Mouse (Mus musculus): ENCODE data around the gene Zfp36l1. TPM values are rescaled to one million over a fixed set of nuclear protein-coding genes. Genes with fewer than 3 reads are reported as not detected.

Zfp36l1 gene
- total RNA-seq, 2 experiments from 2014 or later, result 9.2 to 52.0 TPM

DNA sequence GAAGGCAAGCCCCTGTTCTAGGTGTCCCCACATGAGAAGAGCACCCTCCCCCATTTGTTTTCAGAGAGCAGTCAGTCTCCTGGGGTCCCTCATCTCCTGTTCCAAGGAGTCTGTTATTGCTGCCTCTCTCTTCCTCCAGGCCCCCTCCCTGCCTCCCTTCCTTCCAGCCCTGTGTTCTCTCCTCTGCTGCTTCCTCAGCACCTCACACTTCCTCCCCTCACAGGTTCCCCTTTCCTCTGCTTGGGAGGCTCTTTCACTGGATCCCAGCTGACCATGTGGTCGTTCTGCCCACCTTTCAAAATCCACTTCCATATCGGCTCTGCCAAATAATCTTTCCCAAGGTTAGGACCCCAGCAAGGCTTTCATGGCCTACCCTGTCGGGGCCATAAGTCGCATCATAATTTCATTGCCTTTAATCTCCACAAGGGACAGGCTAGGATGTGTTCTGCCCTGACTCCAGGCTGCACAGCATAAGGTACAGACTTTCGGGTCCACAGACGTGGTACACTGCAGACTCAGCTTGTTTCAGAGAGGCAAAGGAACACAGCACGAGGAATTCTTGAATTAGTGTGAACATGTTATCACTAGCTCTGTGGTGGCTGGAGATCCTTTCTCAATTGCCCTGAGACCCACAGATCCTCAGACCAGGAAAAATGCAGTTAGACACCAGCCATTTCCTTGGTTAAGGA, 29.5 kb downstream of the Zfp36l1 start:
- peak; percentile 23 for ATAC-seq (replicated peaks; ENCODE audit: low FRiP score, poor library complexity, severe bottlenecking)

DNA sequence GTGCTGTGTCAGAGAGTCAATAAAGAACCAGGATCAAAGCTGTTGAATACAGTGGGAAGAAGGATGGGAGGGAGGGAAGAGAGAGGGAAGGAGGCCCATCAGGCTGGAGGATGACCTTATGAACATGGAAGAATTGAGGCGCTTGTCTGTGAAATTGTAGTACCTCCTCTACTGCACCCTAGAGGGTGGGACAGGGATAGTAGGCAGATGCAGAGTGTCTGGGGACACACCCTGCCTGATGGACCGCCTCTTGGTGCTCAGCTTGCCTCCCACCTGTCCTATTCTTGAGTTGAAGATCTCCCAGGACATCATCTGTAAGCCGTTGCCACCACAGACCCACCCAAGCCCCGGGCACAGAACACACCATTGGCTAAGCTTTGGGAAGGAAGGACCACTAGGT, 30.1 kb downstream of the Zfp36l1 start:
- ATAC-seq (replicated peaks; ENCODE audit: low FRiP score, poor library complexity, severe bottlenecking), result peak; percentile 80

DNA sequence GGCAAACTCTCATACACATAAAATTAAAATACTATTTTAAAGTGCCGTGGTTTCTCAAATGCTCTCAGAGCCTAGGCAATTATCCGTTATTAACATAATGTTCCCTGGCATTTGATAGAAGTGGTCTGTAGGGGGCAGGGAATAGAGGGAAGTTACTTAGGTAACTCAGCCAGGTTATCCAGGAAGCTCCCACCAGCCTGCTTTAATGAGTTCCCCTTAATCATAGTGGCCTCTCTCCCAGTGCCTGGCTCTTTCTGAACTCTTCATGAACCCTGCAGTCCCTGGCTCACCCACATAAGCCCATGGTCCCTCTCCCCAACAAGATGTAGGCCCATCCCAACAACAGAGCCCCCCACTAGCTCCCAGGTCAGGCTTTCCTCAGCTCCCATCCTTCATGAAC, 31.4 kb downstream of the Zfp36l1 start:
- no peak for ATAC-seq (replicated peaks; ENCODE audit: low FRiP score, poor library complexity, severe bottlenecking)

DNA sequence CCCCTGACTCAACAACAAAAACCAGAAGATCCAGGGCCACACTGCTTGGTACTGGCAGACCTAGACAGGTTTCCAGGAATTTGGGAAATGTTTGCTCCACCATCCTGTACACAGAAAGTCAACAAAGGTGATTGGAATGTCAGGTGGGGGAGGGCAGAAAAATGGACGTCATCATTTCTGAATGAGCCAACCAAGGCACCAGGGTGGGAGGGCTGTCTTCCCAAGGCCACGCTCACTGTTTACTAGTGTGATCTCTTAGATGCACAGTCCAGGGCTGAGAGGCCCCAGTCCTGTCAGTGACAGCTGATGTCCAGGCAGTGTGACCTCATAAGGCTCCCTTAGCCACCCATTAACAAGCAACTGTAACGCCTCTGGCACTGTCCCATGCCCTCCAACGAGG, 32.9 kb downstream of the Zfp36l1 start:
- ATAC-seq (replicated peaks; ENCODE audit: low FRiP score, poor library complexity, severe bottlenecking), result no peak

DNA sequence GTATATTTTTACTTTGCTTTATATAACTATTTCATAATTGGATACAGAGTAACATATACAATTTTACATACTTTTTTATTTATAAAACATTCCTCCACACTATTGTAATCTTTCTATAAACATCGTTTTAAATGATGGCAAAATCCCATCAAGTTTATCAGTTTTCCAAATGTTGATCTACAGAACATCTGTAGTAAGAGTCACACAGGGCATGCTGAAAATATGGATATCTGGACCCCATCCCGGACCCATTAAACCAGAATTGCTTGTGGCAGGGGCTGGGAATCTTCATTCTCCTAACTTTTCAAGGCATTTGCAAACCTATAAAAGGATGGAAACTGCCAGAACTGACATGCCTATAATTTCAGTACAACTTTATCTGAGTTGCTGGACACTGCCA, 38.5 kb downstream of the Zfp36l1 start:
- no peak for ATAC-seq (replicated peaks; ENCODE audit: low FRiP score, poor library complexity, severe bottlenecking)

DNA sequence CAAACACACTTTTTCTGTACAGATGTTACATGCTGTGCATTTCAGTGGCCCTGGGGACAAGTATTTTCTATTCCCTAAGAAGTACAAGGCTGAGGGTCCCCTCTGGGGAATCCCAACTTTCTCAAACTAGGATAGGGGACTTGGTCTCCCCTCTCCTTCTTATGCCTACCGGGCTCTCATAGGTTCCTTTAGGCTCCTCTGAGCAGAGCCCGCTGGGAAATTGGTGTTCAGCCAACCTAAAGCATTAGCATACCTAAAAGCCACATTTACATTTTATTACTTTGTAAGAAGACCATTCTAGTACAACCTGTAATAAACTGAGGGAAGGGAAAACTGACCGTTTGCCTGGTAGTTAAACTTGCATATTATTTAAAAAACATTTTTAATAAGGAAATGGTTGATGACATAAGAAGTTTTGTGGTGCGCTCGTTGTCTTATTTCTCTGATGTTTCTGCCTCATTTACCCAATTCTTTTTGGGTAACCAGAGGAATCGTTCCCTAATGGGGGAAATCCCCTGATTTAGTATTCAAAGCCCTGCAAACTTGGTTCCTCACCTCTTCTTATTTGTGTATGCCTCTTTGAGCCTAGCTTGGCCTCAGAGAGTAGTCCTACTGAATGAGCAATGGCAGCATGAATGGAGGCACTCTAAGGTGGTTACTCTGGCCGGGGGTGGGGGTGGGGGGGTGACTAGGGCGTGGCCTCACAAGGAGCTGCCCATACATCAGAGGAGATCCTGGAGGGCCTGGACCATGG, 42.1 kb downstream of the Zfp36l1 start:
- ATAC-seq (replicated peaks; ENCODE audit: low FRiP score, poor library complexity, severe bottlenecking), result no peak

DNA sequence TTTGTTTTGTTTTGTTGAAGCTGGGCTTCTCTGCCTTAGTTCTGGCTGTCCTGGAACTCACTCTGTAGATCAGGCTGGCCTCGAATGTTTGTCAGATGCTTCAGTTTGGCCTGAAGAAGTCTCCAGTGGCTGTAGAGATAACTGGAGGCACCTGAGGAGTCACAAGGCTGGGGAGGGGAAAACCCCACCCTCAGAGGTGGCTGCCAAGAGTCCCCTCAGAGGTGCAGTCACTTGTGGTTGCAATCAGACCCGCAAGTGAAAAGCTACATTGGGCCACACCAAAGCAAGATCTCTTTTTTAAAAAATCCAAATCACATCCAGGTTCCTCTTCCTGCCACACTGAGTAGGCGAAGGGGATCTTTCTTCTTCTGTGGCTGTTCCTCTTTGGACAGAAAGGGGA, 43.8 kb downstream of the Zfp36l1 start:
- ATAC-seq (replicated peaks; ENCODE audit: low FRiP score, poor library complexity, severe bottlenecking), result no peak

DNA sequence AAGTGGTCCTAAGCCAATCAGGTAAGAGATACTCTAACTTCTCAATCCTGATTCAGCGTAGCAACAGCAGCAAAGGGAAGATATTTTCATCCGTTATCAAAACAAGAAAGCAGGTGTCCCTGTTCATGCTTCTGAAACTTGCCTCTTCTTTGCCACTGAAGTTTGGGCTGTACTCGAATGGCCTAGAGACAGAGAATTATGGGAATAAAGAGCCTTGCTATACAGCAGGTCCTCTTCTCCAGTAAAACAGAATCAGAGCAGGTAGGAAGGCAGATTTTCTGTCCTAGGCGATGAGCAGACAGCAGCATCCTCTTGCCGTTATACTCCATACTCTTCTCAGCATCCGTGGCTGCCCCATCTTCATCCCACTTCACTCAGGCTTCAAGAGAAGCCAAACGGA, 44.8 kb downstream of the Zfp36l1 start:
- ATAC-seq (replicated peaks; ENCODE audit: low FRiP score, poor library complexity, severe bottlenecking), result no peak

DNA sequence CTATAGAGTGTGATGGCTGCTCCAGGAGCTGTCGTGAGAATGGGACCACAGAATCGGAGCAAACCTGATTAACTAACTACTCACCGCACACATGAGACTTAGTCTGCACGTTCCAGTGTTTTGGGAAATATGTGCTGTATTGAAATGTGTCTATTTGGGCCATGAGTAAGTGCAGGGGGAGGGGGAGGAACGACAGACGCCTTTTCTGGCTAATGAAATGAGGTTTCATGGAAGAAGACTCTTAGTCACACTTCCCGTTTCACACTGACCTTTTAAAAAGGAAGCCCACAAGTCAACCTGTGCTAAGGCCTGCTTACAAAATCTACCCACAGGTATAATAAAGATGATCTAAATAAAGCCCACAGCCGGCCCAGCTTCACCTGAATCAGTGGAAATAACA, 47.8 kb downstream of the Zfp36l1 start:
- no peak for ATAC-seq (replicated peaks; ENCODE audit: low FRiP score, poor library complexity, severe bottlenecking)

DNA sequence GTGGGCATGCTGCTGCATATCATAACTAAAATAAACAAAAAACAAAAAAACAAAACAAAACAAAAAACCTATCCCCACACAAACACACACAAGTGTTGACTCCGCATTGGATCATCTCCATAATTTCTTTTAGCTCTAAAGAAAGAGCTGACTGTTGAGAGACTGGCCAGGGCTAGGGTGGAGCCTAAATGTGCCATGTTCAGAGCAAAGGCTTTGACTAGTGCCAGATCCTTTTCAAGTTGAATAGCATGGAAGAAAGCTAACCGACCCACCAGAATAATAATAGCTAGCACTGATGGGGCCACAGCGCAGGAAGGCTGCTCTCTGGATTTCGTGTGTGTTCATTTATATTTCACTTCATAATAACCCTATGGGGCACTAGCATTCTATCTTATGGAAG, 48.5 kb downstream of the Zfp36l1 start:
- ATAC-seq (replicated peaks; ENCODE audit: low FRiP score, poor library complexity, severe bottlenecking), result no peak

DNA sequence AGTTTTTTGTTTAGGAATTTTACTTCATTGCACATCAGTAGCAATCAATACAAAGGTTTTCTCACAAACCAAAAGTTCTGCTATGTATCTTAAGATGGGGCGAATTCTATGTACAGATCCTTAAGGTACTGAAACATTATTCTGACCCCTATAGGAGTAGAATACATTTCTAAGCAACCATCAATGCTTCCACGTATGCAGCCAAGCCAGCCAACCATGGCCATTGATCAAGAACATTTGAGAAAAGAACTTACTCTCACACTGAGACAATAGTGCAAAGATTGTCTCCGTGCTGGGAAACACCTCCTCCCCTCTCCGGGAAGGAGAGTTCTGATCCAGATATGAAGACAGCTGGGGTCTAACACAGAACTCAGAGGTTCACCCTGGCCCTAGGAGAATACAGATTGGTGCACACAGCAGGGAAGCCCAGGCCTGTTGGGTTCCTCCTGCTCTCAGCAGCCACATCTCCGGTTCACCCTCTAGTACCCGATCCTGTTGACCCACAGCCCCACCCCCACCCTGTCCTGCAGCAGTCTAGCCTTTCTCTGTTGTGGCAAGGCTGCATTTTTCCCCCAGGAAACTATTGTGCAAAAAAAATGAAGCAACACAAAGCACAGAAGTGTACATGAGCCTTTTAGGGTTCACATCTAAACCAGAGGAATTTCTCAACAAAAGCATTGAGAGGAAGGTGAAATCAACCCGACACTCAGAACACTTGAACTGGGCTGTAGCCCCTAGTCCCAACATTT, 49.2 kb downstream of the Zfp36l1 start:
- no peak for ATAC-seq (replicated peaks; ENCODE audit: low FRiP score, poor library complexity, severe bottlenecking)

DNA sequence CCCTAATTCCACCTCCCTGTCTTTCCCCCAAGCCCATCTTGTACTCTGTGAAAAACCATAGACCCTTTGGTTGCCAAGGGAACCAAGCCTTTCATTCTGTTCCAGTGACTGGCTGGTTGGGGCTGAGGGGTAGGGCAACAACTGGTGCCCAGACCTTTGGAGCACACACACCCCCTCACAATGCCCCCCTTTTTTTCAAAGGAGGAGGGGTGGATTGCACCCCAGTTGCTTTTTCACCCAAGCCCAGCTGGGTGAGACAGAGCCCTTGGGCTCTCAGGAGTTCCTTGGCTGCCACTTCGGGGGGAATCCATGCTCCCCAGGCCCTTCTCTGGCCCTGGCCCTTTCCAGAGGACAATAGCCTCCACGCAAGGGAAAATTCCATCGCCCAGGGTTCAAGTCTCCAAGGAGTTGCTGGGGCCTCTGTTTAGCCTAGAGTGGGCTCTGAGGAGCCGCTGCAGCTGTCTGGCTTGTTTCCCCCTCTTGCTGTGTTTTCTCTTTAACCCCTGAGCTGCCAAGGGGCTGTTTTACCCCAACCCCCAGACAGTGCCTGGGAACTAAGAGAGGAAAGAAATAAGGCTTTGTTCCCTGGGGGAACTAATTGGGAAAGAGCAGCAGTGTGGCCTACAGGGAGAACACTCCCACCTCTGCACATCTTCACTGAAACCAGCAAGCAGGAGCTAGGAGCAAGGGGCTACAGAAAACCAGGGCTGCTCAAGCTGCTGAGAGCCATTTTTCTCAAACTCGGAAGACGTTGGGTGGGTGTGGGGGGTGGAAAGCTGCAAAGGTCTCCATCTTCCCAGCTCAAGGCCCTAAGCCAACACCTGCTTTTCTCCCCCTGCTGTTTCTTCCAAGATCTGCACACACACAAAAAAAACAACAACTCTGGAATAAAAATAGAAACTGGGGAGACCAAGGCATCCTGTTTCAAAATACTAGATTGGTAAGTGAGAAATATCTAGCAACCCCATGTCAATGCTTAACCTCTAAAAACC, 50.1 kb downstream of the Zfp36l1 start:
- ATAC-seq (replicated peaks; ENCODE audit: low FRiP score, poor library complexity, severe bottlenecking), result no peak

DNA sequence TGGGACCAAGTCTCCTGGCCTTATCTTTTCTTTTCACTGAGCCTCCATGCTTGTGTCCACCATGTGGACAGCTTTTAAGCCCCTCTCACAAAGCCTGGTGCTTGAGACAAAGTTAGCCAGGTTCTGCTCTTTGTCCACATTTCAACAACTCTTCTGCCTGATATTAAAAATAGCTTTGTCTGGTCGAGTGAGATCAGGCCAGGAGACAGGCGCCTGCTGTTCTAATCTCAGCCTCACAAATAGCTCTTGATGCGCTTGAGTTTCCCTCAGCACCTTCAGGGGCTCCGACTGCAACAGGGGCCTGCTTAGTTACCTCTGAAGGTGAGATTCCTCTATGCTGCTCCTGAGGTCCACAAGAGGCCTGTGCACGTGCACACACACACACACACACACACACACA, 51.0 kb downstream of the Zfp36l1 start:
- ATAC-seq (replicated peaks; ENCODE audit: low FRiP score, poor library complexity, severe bottlenecking), result no peak

DNA sequence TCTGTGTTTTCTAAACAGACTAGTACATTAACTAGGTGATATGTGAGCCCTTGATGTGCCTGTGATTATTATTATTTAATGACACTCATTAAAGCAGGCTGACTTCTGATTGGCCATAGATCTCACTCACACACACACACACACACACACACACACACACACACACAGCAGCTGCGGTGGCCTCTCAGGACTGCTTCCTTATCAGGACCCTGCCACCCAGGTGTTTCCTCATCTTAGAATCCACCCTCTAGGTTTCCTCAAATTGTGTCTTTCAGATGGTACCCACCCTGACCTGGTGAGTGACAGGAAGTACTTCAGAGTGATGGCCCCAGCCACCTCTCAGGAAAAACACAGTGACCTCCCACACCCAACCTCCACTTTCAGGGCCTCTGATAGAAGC, 52.0 kb downstream of the Zfp36l1 start:
- no peak for ATAC-seq (replicated peaks; ENCODE audit: low FRiP score, poor library complexity, severe bottlenecking)

DNA sequence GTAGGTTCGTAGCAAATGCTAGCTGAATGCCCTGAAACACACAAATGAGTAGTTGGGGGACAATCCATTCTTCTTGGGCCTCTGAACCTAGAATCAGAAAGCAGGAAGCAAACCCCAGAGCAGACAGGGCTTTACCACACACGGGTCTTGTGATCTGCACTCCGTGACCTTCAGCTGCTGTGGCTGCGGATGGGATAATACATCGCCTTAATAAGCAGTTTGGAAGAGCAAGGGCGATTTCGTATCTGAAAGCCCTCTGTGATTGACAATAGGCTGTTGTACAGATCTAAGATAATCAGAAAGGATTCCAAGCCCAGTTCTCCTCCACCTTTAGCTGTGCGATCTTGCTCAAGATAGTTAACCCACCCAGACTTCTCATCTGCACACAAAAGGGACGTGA, 52.5 kb downstream of the Zfp36l1 start:
- ATAC-seq (replicated peaks; ENCODE audit: low FRiP score, poor library complexity, severe bottlenecking), result no peak

DNA sequence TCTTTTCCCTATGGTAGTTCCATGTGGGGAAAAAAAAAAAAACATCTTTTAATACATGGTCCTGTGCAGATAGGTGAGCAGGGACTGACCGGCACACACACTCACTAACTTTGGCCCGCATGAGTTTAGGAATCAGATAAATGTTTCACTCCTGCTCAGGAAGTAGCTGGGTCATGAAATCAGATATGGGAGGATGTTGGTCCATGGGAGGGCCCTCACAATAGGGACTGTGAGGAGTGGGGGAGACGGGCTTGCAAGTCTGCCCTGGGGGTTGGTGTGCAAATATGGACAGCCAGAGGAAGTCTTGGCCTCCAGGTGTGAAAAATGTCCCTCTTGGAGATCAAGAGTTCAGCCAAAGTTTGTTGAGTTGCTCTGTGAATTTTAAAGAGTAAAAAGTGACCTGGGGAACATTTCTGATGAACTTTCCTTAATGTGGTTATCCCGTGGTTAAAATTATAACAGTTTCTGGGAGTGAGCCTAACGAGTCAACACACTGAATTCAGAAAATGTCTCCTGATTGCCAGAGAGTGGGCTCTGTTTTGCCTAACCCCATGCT, 53.0 kb downstream of the Zfp36l1 start:
- no peak for ATAC-seq (replicated peaks; ENCODE audit: low FRiP score, poor library complexity, severe bottlenecking)

Measured in erythroid progenitor cell, adult 5-6 weeks (primary cell).